Mouse (Mus musculus) embryonic fibroblast, embryonic 13.5 days (primary cell): ENCODE results near the gene Phactr2.

Experiments
- CTCF ChIP-seq: IDR thresholded peaks from 2 replicates; pipeline ENCODE4 v1.5.1; 2011; ENCODE audit warnings: mild to moderate bottlenecking, control low read depth, low read length, moderate library complexity, borderline replicate concordance; ENCODE audit not compliant: insufficient read depth
- POLR2A ChIP-seq: IDR thresholded peaks from 2 replicates; pipeline ENCODE4 v1.6.1; 2011; ENCODE audit warnings: low read depth, mild to moderate bottlenecking, control low read depth, low read length, moderate library complexity

GRCm38 (mm10) chr10:13280298-13280853 lies 193.8 kb downstream of the Phactr2 start:
- TF ChIP-seq POLR2A (no peak), CTCF (no peak)
